Mouse (Mus musculus): ENCODE measurements around the gene Gm16181.
A peak's percentile ranks its signal among the peaks of the same experiment; 100 is the strongest.
"Not testable (repeated sequence)": the region's sequence is repeated elsewhere in the genome, so short reads cannot be mapped to it uniquely, and the experiment has no call there.

Gene Gm16181

GRCm38 (mm10) chr17:35232043-35232442 lies 11.4 kb downstream of the Gm16181 start:
- peak; percentile 75 for DNase-seq (ENCODE audit: low read depth, low spot score)

- DNase-seq (ENCODE audit: low read depth, low spot score), result no peak
Observed at GRCm38 (mm10) chr17:35232659-35233058, 12.0 kb downstream of the Gm16181 start.

GRCm38 (mm10) chr17:35233114-35233980 lies 12.7 kb downstream of the Gm16181 start, which contains the start of gene Atp6v1g2:
Atp6v1g2 (plus strand) TSS chr17:35233660.
- DNase-seq (ENCODE audit: low read depth, low spot score), result no peak

GRCm38 (mm10) chr17:35234090-35234489 lies 13.5 kb downstream of the Gm16181 start:
- not testable (repeated sequence) for DNase-seq (ENCODE audit: low read depth, low spot score)

GRCm38 (mm10) chr17:35234903-35235302 lies 14.3 kb downstream of the Gm16181 start:
- DNase-seq (ENCODE audit: low read depth, low spot score), result no peak

- peak; percentile 87 for DNase-seq (ENCODE audit: low read depth, low spot score)
Observed at GRCm38 (mm10) chr17:35235614-35236389, 15.2 kb downstream of the Gm16181 start, which contains the start of gene Nfkbil1. Nfkbil1 (minus strand) TSS chr17:35235792.

- peak; percentile 88 for DNase-seq (ENCODE audit: low read depth, low spot score)
Observed at GRCm38 (mm10) chr17:35236390-35236746, 15.7 kb downstream of the Gm16181 start.

- no peak for DNase-seq (ENCODE audit: low read depth, low spot score)
Observed at GRCm38 (mm10) chr17:35236996-35237395, 16.4 kb downstream of the Gm16181 start.

- DNase-seq (ENCODE audit: low read depth, low spot score), result no peak
Observed at GRCm38 (mm10) chr17:35237504-35237903, 16.9 kb downstream of the Gm16181 start.

GRCm38 (mm10) chr17:35239700-35240099 lies 19.1 kb downstream of the Gm16181 start:
- DNase-seq (ENCODE audit: low read depth, low spot score), result no peak

GRCm38 (mm10) chr17:35240384-35241304 lies 20.0 kb downstream of the Gm16181 start:
- no peak for DNase-seq (ENCODE audit: low read depth, low spot score)

- peak; percentile 93 for DNase-seq (ENCODE audit: low read depth, low spot score)
Observed at GRCm38 (mm10) chr17:35241305-35242014, 20.8 kb downstream of the Gm16181 start, which contains the start of gene Ddx39b. Ddx39b (plus strand) TSS chr17:35241746.

- peak; percentile 64 for DNase-seq (ENCODE audit: low read depth, low spot score)
Observed at GRCm38 (mm10) chr17:35242015-35242941, 21.6 kb downstream of the Gm16181 start.

- no peak for DNase-seq (ENCODE audit: low read depth, low spot score)
Observed at GRCm38 (mm10) chr17:35243086-35243485, 22.5 kb downstream of the Gm16181 start.

- DNase-seq (ENCODE audit: low read depth, low spot score), result no peak
Observed at GRCm38 (mm10) chr17:35244999-35245398, 24.4 kb downstream of the Gm16181 start.

GRCm38 (mm10) chr17:35245731-35246623 lies 25.3 kb downstream of the Gm16181 start:
- no peak for DNase-seq (ENCODE audit: low read depth, low spot score)

- DNase-seq (ENCODE audit: low read depth, low spot score), result no peak
Observed at GRCm38 (mm10) chr17:35247144-35247543, 26.5 kb downstream of the Gm16181 start.

GRCm38 (mm10) chr17:35248986-35249385 lies 28.4 kb downstream of the Gm16181 start:
- DNase-seq (ENCODE audit: low read depth, low spot score), result no peak
